Mouse (Mus musculus): ENCODE measurements around the gene Gxylt2. TPM values are rescaled to one million over a fixed set of nuclear protein-coding genes. Genes with fewer than 3 reads are reported as not detected.

Gene Gxylt2
- total RNA-seq, 2 experiments from 2014 or later = 0.89 to 1.1 TPM

GRCm38 (mm10) chr6:100710170-100710569 is 5.6 kb downstream of the Gxylt2 start:
- intact Hi-C loops (cut with DNase I) = no loop called here
- no peak for DNase-seq

- intact Hi-C loops (cut with DNase I) = no loop called here
- no peak for DNase-seq
Observed at GRCm38 (mm10) chr6:100710866-100711265, 6.3 kb downstream of the Gxylt2 start.

- intact Hi-C loops (cut with DNase I) = no loop called here
Observed at GRCm38 (mm10) chr6:100715296-100715828, 10.8 kb downstream of the Gxylt2 start.

GRCm38 (mm10) chr6:100716152-100716551 is 11.6 kb downstream of the Gxylt2 start:
- intact Hi-C loops (cut with DNase I) = no loop called here
- no peak for DNase-seq

More at GRCm38 (mm10) chr6:100715296-100715828, 10.8 kb downstream of the Gxylt2 start:
- DNase-seq = no peak

- intact Hi-C loops (cut with DNase I) = no loop called here
- no peak for DNase-seq
Observed at GRCm38 (mm10) chr6:100716817-100717216, 12.3 kb downstream of the Gxylt2 start.

- intact Hi-C loops (cut with DNase I) = no loop called here
- no peak for DNase-seq
Observed at GRCm38 (mm10) chr6:100720098-100720501, 15.6 kb downstream of the Gxylt2 start.

- DNase-seq = no peak
Observed at GRCm38 (mm10) chr6:100720882-100721721, 16.6 kb downstream of the Gxylt2 start.

GRCm38 (mm10) chr6:100731996-100732375 is 27.5 kb downstream of the Gxylt2 start:
- peak; percentile 72 to 82 for DNase-seq
- intact Hi-C loops (cut with DNase I) = no loop called here

More at GRCm38 (mm10) chr6:100720882-100721721, 16.6 kb downstream of the Gxylt2 start:
- intact Hi-C loops (cut with DNase I) = no loop called here

GRCm38 (mm10) chr6:100732376-100733021 is 28.0 kb downstream of the Gxylt2 start:
- intact Hi-C loops (cut with DNase I) = no loop called here
- DNase-seq = peak; percentile 23 to 41

GRCm38 (mm10) chr6:100733218-100733617 is 28.7 kb downstream of the Gxylt2 start:
- DNase-seq = no peak
- intact Hi-C loops (cut with DNase I) = no loop called here

GRCm38 (mm10) chr6:100734321-100734720 is 29.8 kb downstream of the Gxylt2 start:
- DNase-seq = no peak
- intact Hi-C loops (cut with DNase I) = no loop called here

GRCm38 (mm10) chr6:100758431-100759208 is 54.1 kb downstream of the Gxylt2 start:
- no peak for DNase-seq
- intact Hi-C loops (cut with DNase I) = no loop called here

GRCm38 (mm10) chr6:100767756-100768155 is 63.2 kb downstream of the Gxylt2 start:
- DNase-seq = no peak

GRCm38 (mm10) chr6:100775923-100776505 is 71.5 kb downstream of the Gxylt2 start:
- no peak for DNase-seq
- intact Hi-C loops (cut with DNase I) = no loop called here

More at GRCm38 (mm10) chr6:100767756-100768155, 63.2 kb downstream of the Gxylt2 start:
- intact Hi-C loops (cut with DNase I) = no loop called here

GRCm38 (mm10) chr6:100778595-100778994 is 74.1 kb downstream of the Gxylt2 start:
- DNase-seq = no peak
- intact Hi-C loops (cut with DNase I) = no loop called here

GRCm38 (mm10) chr6:100780421-100780820 is 75.9 kb downstream of the Gxylt2 start:
- DNase-seq = no peak
- intact Hi-C loops (cut with DNase I) = no loop called here

- intact Hi-C loops (cut with DNase I) = no loop called here
Observed at GRCm38 (mm10) chr6:100781644-100782043, 77.1 kb downstream of the Gxylt2 start.

GRCm38 (mm10) chr6:100787726-100788125 is 83.2 kb downstream of the Gxylt2 start:
- intact Hi-C loops (cut with DNase I) = no loop called here
- no peak for DNase-seq

More at GRCm38 (mm10) chr6:100781644-100782043, 77.1 kb downstream of the Gxylt2 start:
- DNase-seq = no peak

- intact Hi-C loops (cut with DNase I) = no loop called here
- no peak for DNase-seq
Observed at GRCm38 (mm10) chr6:100789161-100789560, 84.6 kb downstream of the Gxylt2 start.

- DNase-seq = no peak
- intact Hi-C loops (cut with DNase I) = no loop called here
Observed at GRCm38 (mm10) chr6:100792055-100792659, 87.6 kb downstream of the Gxylt2 start.
